Mouse (Mus musculus) embryonic fibroblast, embryonic 13.5 days (primary cell): ENCODE results near the gene Tepp.

ENCODE experiments used
- CTCF ChIP-seq: IDR thresholded peaks from 2 replicates; pipeline ENCODE4 v1.5.1; 2011; ENCODE audit warnings: mild to moderate bottlenecking, control low read depth, low read length, moderate library complexity, borderline replicate concordance; ENCODE audit not compliant: insufficient read depth
- POLR2A ChIP-seq: IDR thresholded peaks from 2 replicates; pipeline ENCODE4 v1.6.1; 2011; ENCODE audit warnings: low read depth, mild to moderate bottlenecking, control low read depth, low read length, moderate library complexity

DNA sequence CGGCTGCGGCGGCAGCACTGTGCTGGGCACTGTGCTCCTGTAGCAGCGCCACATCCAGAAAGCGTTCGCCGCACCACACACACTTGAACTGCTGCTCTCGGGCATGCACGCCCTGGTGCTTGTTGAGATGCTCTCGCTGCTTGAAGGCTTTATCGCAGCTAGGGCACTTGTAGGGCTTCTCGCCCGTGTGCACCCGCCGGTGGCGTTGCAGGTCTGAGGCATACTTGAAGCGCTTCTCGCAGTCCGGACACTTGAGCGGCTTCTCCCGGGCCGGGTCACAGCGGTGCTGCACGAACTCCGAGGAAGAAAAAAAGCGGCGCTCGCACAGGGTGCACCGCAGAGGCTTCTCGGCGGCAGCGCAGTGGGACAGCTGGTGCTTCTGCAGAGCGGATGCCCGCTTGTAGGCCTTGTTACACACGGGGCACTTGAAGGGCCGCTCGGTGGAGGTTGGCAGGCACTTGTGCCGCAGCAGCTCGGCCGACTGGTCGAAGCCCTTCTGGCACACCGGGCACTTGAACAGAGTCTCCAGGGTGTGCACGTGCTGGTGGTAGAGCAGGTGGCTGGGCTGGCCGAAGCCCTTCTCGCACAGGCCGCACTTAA is 17.6 kb downstream of the Tepp start:
- TF ChIP-seq CTCF: no peak
- TF ChIP-seq POLR2A: no peak
